8 mouse cellular contexts compared by ENCODE assay signal in the genomic region with DNA sequence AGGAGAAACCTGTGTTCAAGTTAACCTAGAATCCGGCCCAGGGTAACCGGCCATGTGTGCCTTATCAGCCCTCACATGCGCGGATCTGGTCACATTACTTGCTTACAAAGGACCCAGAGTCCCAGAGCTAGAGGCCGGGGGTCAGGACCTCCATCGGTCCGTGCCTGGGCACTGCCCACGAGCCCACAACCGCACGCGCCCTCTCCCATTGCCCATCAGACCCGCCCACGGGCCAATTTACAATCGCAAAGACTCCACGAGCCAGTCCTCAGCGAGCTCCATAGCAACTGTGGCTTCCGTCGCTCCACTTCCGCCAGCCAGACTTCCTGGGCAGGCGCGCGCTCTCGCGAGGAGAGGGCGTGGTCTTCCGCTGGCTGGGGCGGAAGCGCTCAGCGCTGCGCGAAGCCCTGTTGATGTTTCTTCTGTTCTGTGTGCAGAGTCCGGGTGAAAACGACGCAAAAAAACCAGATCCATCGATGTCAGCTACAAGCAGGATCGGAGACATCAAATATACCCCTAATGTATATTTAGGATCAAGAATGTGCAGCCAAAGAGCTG. TPM values are rescaled to one million over a fixed set of nuclear protein-coding genes. Genes with fewer than 3 reads are reported as not detected.
A peak's percentile ranks its signal among the peaks of the same experiment; 100 is the strongest.
DNase-seq lines count a peak whose midpoint lies in the region; ATAC-seq and TF ChIP-seq lines count a peak whose summit lies in the region.

A gene (minus strand): TSS at position 326 of the 558 bp plus-strand sequence.

- no peak for TF ChIP-seq CTCF in cortical plate, adult 2 months (IDR thresholded peaks at IDR 0.05; ENCODE audit: extremely low read depth, insufficient read depth, low read length)

- peak within 1 kb of the TSS; percentile 80 for H3K4me3 ChIP-seq in cortical plate, adult 2 months (ENCODE audit: insufficient read depth, low read length)
- peak within 1 kb of the TSS; percentile 96 for H3K4me3 ChIP-seq in megakaryocyte, embryonic 14.5 days (replicated peaks)

- no peaks in the 10 kb centered on the region for H3K27me3 ChIP-seq in megakaryocyte, embryonic 14.5 days (replicated peaks)

- H3K9me3 ChIP-seq in megakaryocyte, embryonic 14.5 days, result no peaks in the 10 kb centered on the region

- DNase-seq in gastrocnemius, adult 8-10 months (ENCODE audit: low spot score in 2 of 2), result peak; percentile 75 to 84
- DNase-seq in hindlimb bud, embryonic 11.5 days (ENCODE audit: extremely low spot score, low read depth, low spot score), result peak; percentile 72
- peak; percentile 69 to 88 for DNase-seq in left cerebral cortex, adult 8-10 months (ENCODE audit: low spot score in 2 of 2)
- peak; percentile 94 to 95 for DNase-seq in right cerebral cortex, postnatal 10 days (ENCODE audit: low spot score in 2 of 2)
- DNase-seq in urinary bladder, postnatal 25 days (ENCODE audit: low spot score), result peak; percentile 88

- peak; percentile 93 for ATAC-seq in activated CD4-positive, CD25-positive, alpha-beta regulatory T cell, adult 4 months

- H3K4me1 ChIP-seq in cortical plate, adult 2 months (ENCODE audit: control insufficient read depth, insufficient read depth, low read length), result peaks cover 8% of the 10 kb centered on the region
- peaks cover 73% of the 10 kb centered on the region for H3K4me1 ChIP-seq in megakaryocyte, embryonic 14.5 days

- H3K27ac ChIP-seq in cortical plate, adult 2 months (ENCODE audit: insufficient read depth, low read length), result no peak within 1 kb of the TSS

- H3K36me3 ChIP-seq in megakaryocyte, embryonic 14.5 days (replicated peaks; ENCODE audit: low read length), result peaks cover 57% of the 10 kb centered on the region

- TF ChIP-seq POLR2A in cortical plate, adult 2 months (IDR thresholded peaks at IDR 0.05; ENCODE audit: extremely low read depth, insufficient read depth, low read length), result peak; percentile 90

RNA-seq across cellular contexts. Expression of the gene that starts here (rescaled TPM):
- polyA plus RNA-seq in activated CD4-positive, CD25-positive, alpha-beta regulatory T cell, adult 4 months (2017; shearing (Covaris generic)), result 10 to 100 TPM; 22.5 to 27.1 TPM
- 29.6 and 30.5 TPM in 2 replicates for polyA plus RNA-seq in cortical plate, adult 2 months (2012; rRNA removed)
- total RNA-seq in gastrocnemius, adult 8-10 months (2022), result 1 to 10 TPM; 2.4 to 6.0 (median 3.8) TPM
- total RNA-seq in left cerebral cortex, adult 8-10 months (2022), result 10 to 100 TPM; 26.2 to 29.3 (median 27.8) TPM
- polyA plus RNA-seq in megakaryocyte, embryonic 14.5 days (2012; ENCODE audit: insufficient read depth, low replicate concordance), result 4.8 and 13.1 TPM in 2 replicates
